Comparison of ENCODE assay signal across 24 mouse cellular contexts in genomic region chr17:13307852-13308251, GRCm38 (mm10). TPM values are rescaled to one million over a fixed set of nuclear protein-coding genes. Genes with fewer than 3 reads are reported as not detected.
DNase-seq lines count a peak whose midpoint lies in the region; ATAC-seq and TF ChIP-seq lines count a peak whose summit lies in the region.
"Not testable (repeated sequence)": the region's sequence is repeated elsewhere in the genome, so short reads cannot be mapped to it uniquely, and the experiment has no call there.
"Had no signal": no experiment of that assay in that cellular context is flagged by ENCODE, and none has a peak within 500 bp of the region (broad histone marks: within the 10 kb centered on the region; RNA-seq: fewer than 3 reads in every experiment).

No protein-coding gene starts in this region.

- DNase-seq in Patski (ENCODE audit: low read depth, low spot score); forebrain, embryonic 11.5 days (ENCODE audit: low spot score): not testable (repeated sequence)
- DNase-seq in hindbrain, postnatal 0 days (ENCODE audit: low spot score), result peak; percentile 5
- peak; percentile 49 for DNase-seq in kidney, adult 18-20 months
- peak; percentile 56 for DNase-seq in kidney, postnatal 10 days
- DNase-seq in layer of hippocampus, postnatal 10 days (ENCODE audit: low spot score in 2 of 2), result peak; percentile 24 to 31
- DNase-seq in lung, postnatal 36 days, result peak; percentile 13
- DNase-seq in right cerebral cortex, postnatal 4 days, result peak; percentile 44

- POLR2A ChIA-PET in Patski (lab: Charles Lee), result not testable (repeated sequence)

- CTCF ChIA-PET in Patski (lab: Charles Lee), result not testable (repeated sequence)

- not testable (repeated sequence) for H3K27ac ChIP-seq in forebrain, embryonic 11.5 days (ENCODE audit: low read depth, low read length); hindbrain, postnatal 0 days

- in situ Hi-C loops in Patski (cut with MboI; ENCODE audit: low pct_unique_long_range_greater_than_20kb), result not testable (repeated sequence)

- ATAC-seq in Patski, result peak; percentile 84
- ATAC-seq in forebrain, embryonic 11.5 days (replicated peaks; ENCODE audit: low FRiP score), result 0 out of 2 replicates have a peak, but pooled peaks have one; percentile 11
- not testable (repeated sequence) for ATAC-seq in hindbrain, postnatal 0 days

- H3K4me3 ChIP-seq in forebrain, embryonic 11.5 days (ENCODE audit: low read depth, low read length); hindbrain, postnatal 0 days (ENCODE audit: low read length): not testable (repeated sequence)

- peaks cover 11% of the 10 kb centered on the region for H3K9me3 ChIP-seq in forebrain, embryonic 11.5 days (ENCODE audit: control insufficient read depth, low read length)
- peaks cover 22% of the 10 kb centered on the region for H3K9me3 ChIP-seq in hindbrain, postnatal 0 days (ENCODE audit: low read length)

- H3K4me1 ChIP-seq in forebrain, embryonic 11.5 days (replicated peaks; ENCODE audit: control insufficient read depth, insufficient read depth, low read length); hindbrain, postnatal 0 days (ENCODE audit: insufficient read depth, low read length): not testable (repeated sequence)

- WGBS in forebrain, embryonic 11.5 days, result 79% methylated on average over 5 of the region's 6 CpGs
- WGBS in hindbrain, postnatal 0 days, result 78% methylated on average over 5 of the region's 6 CpGs

- TF ChIP-seq CTCF in Patski (IDR thresholded peaks at IDR 0.05), result not testable (repeated sequence)
- peak; percentile 19 for TF ChIP-seq CTCF in hindbrain, postnatal 0 days (IDR thresholded peaks at IDR 0.05; ENCODE audit: low read depth)

- H3K9ac ChIP-seq in forebrain, embryonic 11.5 days (ENCODE audit: low read length); hindbrain, postnatal 0 days (replicated peaks; ENCODE audit: low read length): not testable (repeated sequence)

- H3K4me2 ChIP-seq in forebrain, embryonic 11.5 days (ENCODE audit: low read depth, low read length, severe bottlenecking); hindbrain, postnatal 0 days (ENCODE audit: low read depth, low read length): not testable (repeated sequence)

- not testable (repeated sequence) for H3K27me3 ChIP-seq in Patski; forebrain, embryonic 11.5 days (ENCODE audit: control insufficient read depth, insufficient read depth, low read length); hindbrain, postnatal 0 days (ENCODE audit: insufficient read depth, low read length)

- not testable (repeated sequence) for H3K36me3 ChIP-seq in forebrain, embryonic 11.5 days (ENCODE audit: control insufficient read depth, insufficient read depth, low read length); hindbrain, postnatal 0 days (ENCODE audit: insufficient read depth, low read length)

RNA-seq across cellular contexts. Expression of gene Tcp10c, which starts 46.5 kb away (rescaled TPM):
- polyA plus RNA-seq in Patski (2021), result 0.08 TPM
- not detected in 2 replicates for polyA plus RNA-seq in forebrain, embryonic 11.5 days (2014; fragmentation: Nextera tagmentation; extraction: Ambion mirVana)
- not detected in 2 replicates for total RNA-seq in hindbrain, postnatal 0 days (2014; rRNA removed)
- not detected in 2 replicates for polyA plus RNA-seq in hindbrain, postnatal 0 days (2015; fragmentation: Nextera tagmentation; extraction: Ambion mirVana)
- under 1 TPM in 1 of 2 experiments, not detected in 1; 0.20 TPM for total RNA-seq in layer of hippocampus, postnatal 10 days (2021)
- total RNA-seq: adrenal gland, postnatal 36 days; forebrain, postnatal 0 days; gastrocnemius, postnatal 14 days; heart, adult 18-20 months; heart, postnatal 14 days; left cerebral cortex, postnatal 25 days had no signal
- polyA plus RNA-seq: embryonic facial prominence, embryonic 10.5 days; forebrain, postnatal 0 days; heart, embryonic 13.5 days; hindbrain, embryonic 12.5 days; inflammation-experienced regulatory T-cells, adult 6 months; limb, embryonic 14.5 days; liver, embryonic 13.5 days; lung, adult 2 months; macrophage; midbrain, embryonic 16.5 days; neural tube, embryonic 15.5 days had no signal
